Mouse (Mus musculus) frontal cortex, adult (tissue): Measurements from ENCODE around the gene Pdhb.
A peak's percentile ranks its signal among the peaks of the same experiment; 100 is the strongest.
"Not testable (repeated sequence)": the region's sequence is repeated elsewhere in the genome, so short reads cannot be mapped to it uniquely, and the experiment has no call there.

ENCODE experiments used
- ATAC-seq: cut with Nextera tagmentation; 2 replicates; pipeline ENCODE4 v1.9.2; 2017; ENCODE audit warnings: mild to moderate bottlenecking, moderate library complexity, mixed read lengths; ENCODE audit not compliant: low TSS enrichment

Gene Pdhb

GRCm38 (mm10) chr14:8139724-8140710 is 32.8 kb downstream of the Pdhb start:
- ATAC-seq: peak; percentile 60

- peak; percentile 88 for ATAC-seq
These were observed 37.7 kb downstream of the Pdhb start for GRCm38 (mm10) chr14:8135130-8135529.

DNA sequence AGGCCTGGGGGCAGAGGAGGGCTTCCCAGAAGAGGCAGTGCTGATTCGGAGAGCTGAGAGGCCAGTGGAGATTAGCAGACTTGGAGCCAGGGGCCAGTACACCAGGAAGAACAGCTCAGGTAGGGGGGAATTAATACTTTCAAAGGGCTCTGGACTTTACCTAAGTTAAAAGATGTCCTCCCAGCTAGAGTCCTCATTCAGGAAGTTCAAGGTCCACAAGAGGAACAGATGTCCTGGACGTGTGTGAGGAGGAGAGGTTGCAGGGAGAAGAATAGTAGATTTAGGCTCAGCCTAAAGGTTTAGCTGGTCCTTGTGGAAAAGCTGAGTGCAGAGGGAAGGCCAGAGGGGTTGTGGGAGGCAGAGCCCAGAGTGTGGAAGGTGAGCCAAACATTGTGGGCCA is 38.6 kb downstream of the Pdhb start:
- ATAC-seq: no peak

- peak; percentile 53; the same call in 1 of the 2 replicates for ATAC-seq
These were observed 40.0 kb downstream of the Pdhb start for GRCm38 (mm10) chr14:8132789-8133188.

DNA sequence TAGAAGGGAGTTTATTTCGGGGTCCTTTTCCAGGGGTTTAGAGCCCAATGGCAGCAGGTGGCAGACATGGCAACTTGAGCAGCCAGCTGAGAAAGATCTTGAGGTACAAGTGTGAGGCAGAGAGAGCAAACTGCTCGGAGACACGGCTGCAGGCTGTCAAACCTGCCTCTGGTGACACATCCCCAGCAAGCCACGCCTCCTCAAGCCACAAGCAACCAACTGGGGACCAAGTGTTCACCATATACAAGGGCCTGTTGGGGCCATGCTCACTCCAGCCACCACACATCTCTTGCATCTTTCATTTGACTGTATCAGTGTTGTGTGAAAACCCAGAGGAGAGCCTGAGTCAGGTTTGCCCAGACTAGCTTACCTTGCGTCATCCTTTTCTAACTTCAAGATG is 44.9 kb downstream of the Pdhb start:
- no peak for ATAC-seq

DNA sequence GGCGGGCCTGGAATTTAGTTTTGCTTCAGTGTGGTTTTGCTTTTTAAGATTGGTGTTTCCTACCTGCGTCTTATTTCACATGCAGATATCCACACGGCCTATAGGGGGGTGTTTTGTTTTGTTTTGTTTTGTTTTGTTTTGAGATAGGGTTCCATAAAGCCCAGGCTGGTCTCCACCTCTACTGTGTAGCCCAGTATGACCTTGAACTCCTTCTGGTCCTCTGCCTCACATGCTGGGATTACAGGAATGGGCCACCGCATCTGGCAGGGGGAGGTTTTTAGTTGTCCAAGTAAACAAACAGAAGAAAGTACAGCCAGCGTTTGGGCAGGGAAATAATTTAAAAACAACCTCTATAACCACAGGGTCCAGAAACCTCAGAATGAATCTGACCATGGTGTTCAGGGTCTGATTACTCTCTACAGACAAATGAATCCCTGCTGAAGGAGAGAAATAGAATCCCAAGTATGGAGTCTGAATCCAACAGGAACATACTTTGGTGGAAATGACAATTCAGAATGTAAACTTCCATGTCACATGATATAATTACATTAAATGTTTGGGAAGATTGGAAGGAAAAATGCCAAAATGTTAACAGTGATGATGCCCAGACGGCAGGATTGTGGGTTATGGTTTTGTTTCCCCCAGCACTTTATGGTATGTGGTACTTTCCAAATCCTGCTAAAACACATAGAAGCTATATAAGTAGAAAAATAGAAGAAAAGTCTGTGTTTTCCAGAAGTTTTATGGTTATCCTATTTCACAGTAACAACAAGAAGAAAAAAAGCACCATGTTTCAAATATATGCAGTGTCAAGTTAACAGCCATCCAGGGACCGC is 48.6 kb downstream of the Pdhb start:
- ATAC-seq: no peak

- not testable (repeated sequence) for ATAC-seq
These were observed 49.2 kb downstream of the Pdhb start for GRCm38 (mm10) chr14:8123611-8124010.

- no peak for ATAC-seq
These were observed 49.7 kb downstream of the Pdhb start for GRCm38 (mm10) chr14:8123141-8123540.

DNA sequence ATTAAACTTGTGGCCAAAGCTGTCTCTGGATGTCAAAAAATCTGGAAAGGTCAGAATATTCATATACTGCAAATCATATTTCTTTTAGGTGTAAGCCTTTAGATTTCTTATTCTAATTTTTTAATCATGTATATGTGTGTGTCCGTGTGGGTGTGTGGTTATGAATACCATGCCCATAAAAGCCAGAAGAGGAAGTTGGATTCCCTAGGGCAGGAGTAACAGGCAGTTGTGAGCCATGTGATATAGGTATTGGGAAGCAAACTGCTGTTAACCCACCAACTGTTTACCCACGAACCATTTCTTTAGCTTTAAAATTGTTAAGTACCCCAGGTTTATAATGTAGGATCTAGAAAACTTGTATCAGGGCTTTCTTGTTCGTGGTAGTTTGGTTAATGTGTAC is 52.9 kb downstream of the Pdhb start:
- no peak for ATAC-seq

- no peak for ATAC-seq
These were observed 53.4 kb downstream of the Pdhb start for GRCm38 (mm10) chr14:8119454-8119853.

DNA sequence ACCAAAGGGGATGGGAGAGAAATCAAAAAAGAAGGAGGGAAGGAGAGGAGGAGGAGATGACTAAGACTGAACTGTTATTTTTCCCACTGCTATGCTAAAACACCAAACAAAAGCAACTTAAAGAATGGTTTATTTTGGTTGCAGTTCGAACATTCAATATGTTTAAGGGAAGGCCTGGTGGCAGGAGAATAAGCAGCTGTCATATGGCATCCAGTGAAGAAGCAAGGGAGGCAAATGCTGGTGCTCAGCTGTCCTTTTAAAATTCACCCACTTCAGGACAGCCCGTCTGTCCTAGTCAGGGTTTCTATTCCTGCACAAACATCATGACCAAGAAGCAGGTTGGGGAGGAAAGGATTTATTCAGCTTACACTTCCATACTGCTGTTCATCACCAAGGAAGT is 55.5 kb downstream of the Pdhb start:
- ATAC-seq: peak; percentile 56; the same call in 1 of the 2 replicates
